In genomic region chr5:71091926-71092325, GRCm38 (mm10) we compare ENCODE assay signal across 19 mouse cellular contexts. TPM values are rescaled to one million over a fixed set of nuclear protein-coding genes. Genes with fewer than 3 reads are reported as not detected.
A peak's percentile ranks its signal among the peaks of the same experiment; 100 is the strongest.
DNase-seq lines count a peak whose midpoint lies in the region; ATAC-seq and TF ChIP-seq lines count a peak whose summit lies in the region.
"Had no signal": no experiment of that assay in that cellular context is flagged by ENCODE, and none has a peak within 500 bp of the region (broad histone marks: within the 10 kb centered on the region; RNA-seq: fewer than 3 reads in every experiment).

No protein-coding gene starts in this region.

- no peak for ATAC-seq in hindbrain, embryonic 15.5 days (ENCODE audit: low FRiP score, low read depth)
- no peak for ATAC-seq in hindbrain, embryonic 13.5 days (ENCODE audit: low FRiP score)
- no peak for ATAC-seq in lung, embryonic 14.5 days (ENCODE audit: insufficient read depth)
- ATAC-seq: forebrain, embryonic 13.5 days; hindbrain, embryonic 16.5 days had no signal

- H3K27me3 ChIP-seq in hindbrain, embryonic 15.5 days = no peaks in the 10 kb centered on the region
- no peaks in the 10 kb centered on the region for H3K27me3 ChIP-seq in hindbrain, embryonic 13.5 days
- H3K27me3 ChIP-seq in lung, embryonic 14.5 days (ENCODE audit: insufficient read depth, low read length) = peaks cover 19% of the 10 kb centered on the region; the same call in 1 of the 2 replicates
- H3K27me3 ChIP-seq: forebrain, embryonic 13.5 days had no signal

- TF ChIP-seq POLR2A in brain, embryonic 14.5 days (IDR thresholded peaks at IDR 0.05; ENCODE audit: borderline replicate concordance, extremely low read depth, insufficient read depth, insufficient read length, poor library complexity, severe bottlenecking) = no peak

- peak overlapping the region; percentile 15; the same call in 1 of the 2 replicates for H3K4me2 ChIP-seq in hindbrain, embryonic 15.5 days
- H3K4me2 ChIP-seq in hindbrain, embryonic 13.5 days = no peak overlapping the region
- no peak overlapping the region for H3K4me2 ChIP-seq in lung, embryonic 14.5 days
- H3K4me2 ChIP-seq: embryonic facial prominence, embryonic 13.5 days; heart, embryonic 11.5 days; heart, embryonic 15.5 days had no signal

- H3K4me3 ChIP-seq in hindbrain, embryonic 15.5 days = no peak overlapping the region
- H3K4me3 ChIP-seq in hindbrain, embryonic 13.5 days = no peak overlapping the region
- no peak overlapping the region for H3K4me3 ChIP-seq in lung, embryonic 14.5 days (ENCODE audit: low read depth, low read length)
- H3K4me3 ChIP-seq: embryonic facial prominence, embryonic 13.5 days; forebrain, embryonic 13.5 days; heart, adult 2 months; heart, embryonic 15.5 days had no signal

- DNase-seq in lung, embryonic 14.5 days = peak; percentile 31
- no peak for DNase-seq in lung, postnatal 14 days
- peak; percentile 21 for DNase-seq in 416B (ENCODE audit: low read depth)
- peak; percentile 50 for DNase-seq in brain, embryonic 14.5 days (ENCODE audit: low read depth)
- DNase-seq in ovary, postnatal 36 days (ENCODE audit: low spot score) = no peak
- DNase-seq: adrenal gland, adult 8-10 months; adrenal gland, postnatal 36 days; cerebellum, adult 11 months; cerebellum, adult 8-10 months; gastrocnemius, postnatal 14 days; heart, adult 2 months; heart, postnatal 14 days had no signal

- H3K27ac ChIP-seq in hindbrain, embryonic 15.5 days (replicated peaks) = no peak overlapping the region
- H3K27ac ChIP-seq in hindbrain, embryonic 13.5 days = no peak overlapping the region
- H3K27ac ChIP-seq in lung, embryonic 14.5 days (ENCODE audit: low read depth) = no peak overlapping the region
- H3K27ac ChIP-seq: embryonic facial prominence, embryonic 13.5 days; forebrain, embryonic 13.5 days; heart, adult 2 months; heart, embryonic 15.5 days had no signal

- H3K36me3 ChIP-seq in hindbrain, embryonic 15.5 days = no peaks in the 10 kb centered on the region
- H3K36me3 ChIP-seq in hindbrain, embryonic 13.5 days = no peaks in the 10 kb centered on the region
- H3K36me3 ChIP-seq in lung, embryonic 14.5 days (ENCODE audit: insufficient read depth) = no peaks in the 10 kb centered on the region
- H3K36me3 ChIP-seq: embryonic facial prominence, embryonic 13.5 days; heart, embryonic 15.5 days had no signal

- H3K9me3 ChIP-seq in hindbrain, embryonic 15.5 days = no peaks in the 10 kb centered on the region
- no peaks in the 10 kb centered on the region for H3K9me3 ChIP-seq in hindbrain, embryonic 13.5 days
- no peaks in the 10 kb centered on the region for H3K9me3 ChIP-seq in lung, embryonic 14.5 days (ENCODE audit: low read depth, low read length)
- H3K9me3 ChIP-seq: embryonic facial prominence, embryonic 13.5 days; forebrain, embryonic 13.5 days; heart, embryonic 15.5 days had no signal

- TF ChIP-seq CTCF in lung, embryonic 14.5 days (IDR thresholded peaks at IDR 0.05; ENCODE audit: low read depth) = no peak
- no peak for TF ChIP-seq CTCF in brain, embryonic 14.5 days (IDR thresholded peaks at IDR 0.05; ENCODE audit: borderline replicate concordance, extremely low read depth, insufficient read depth, insufficient read length)

- H3K9ac ChIP-seq in hindbrain, embryonic 15.5 days = no peak overlapping the region
- H3K9ac ChIP-seq in hindbrain, embryonic 13.5 days = no peak overlapping the region
- H3K9ac ChIP-seq in lung, embryonic 14.5 days = no peak overlapping the region
- H3K9ac ChIP-seq: embryonic facial prominence, embryonic 13.5 days; forebrain, embryonic 13.5 days; heart, embryonic 15.5 days had no signal

- WGBS in hindbrain, embryonic 15.5 days = 80% methylated on average over 2 of the region's 2 CpGs
- 87% methylated on average over 2 of the region's 2 CpGs for WGBS in hindbrain, embryonic 13.5 days
- WGBS in lung, embryonic 14.5 days = 34% methylated on average over 2 of the region's 2 CpGs

- peaks cover 10% of the 10 kb centered on the region for H3K4me1 ChIP-seq in hindbrain, embryonic 15.5 days (replicated peaks)
- H3K4me1 ChIP-seq in hindbrain, embryonic 13.5 days (replicated peaks) = peaks cover 5% of the 10 kb centered on the region
- no peaks in the 10 kb centered on the region for H3K4me1 ChIP-seq in lung, embryonic 14.5 days (ENCODE audit: insufficient read depth)

RNA-seq across cellular contexts. Expression of gene Gabra2, which starts 3.7 kb away (rescaled TPM):
- 50.1 and 51.3 TPM in 2 replicates for polyA plus RNA-seq in hindbrain, embryonic 15.5 days (2015; fragmentation: Nextera tagmentation; extraction: Ambion mirVana)
- polyA plus RNA-seq in hindbrain, embryonic 13.5 days (2015; fragmentation: Nextera tagmentation; extraction: Ambion mirVana) = 28.1 and 35.3 TPM in 2 replicates
- polyA plus RNA-seq in lung, embryonic 14.5 days (2014; fragmentation: Nextera tagmentation; extraction: Ambion mirVana) = 0.12 and 0.23 TPM in 2 replicates
- 11.7 and 16.0 TPM in 2 replicates for polyA plus RNA-seq in brain, embryonic 14.5 days (2012; rRNA removed)

Comparison
In these comparisons a context has a peak if more than half of its experiments do, and no peak if none do; other contexts are left out.
1. DNase-seq: peak in lung, embryonic 14.5 days (single experiment), 416B (single experiment) and brain, embryonic 14.5 days (single experiment); none in lung, postnatal 14 days (single experiment) and ovary, postnatal 36 days (single experiment).
2. RNA of gene Gabra2, which starts 3.7 kb away (polyA plus RNA-seq): 50.1 to 51.3 TPM in hindbrain, embryonic 15.5 days, 28.1 to 35.3 TPM in hindbrain, embryonic 13.5 days and 11.7 to 16.0 TPM in brain, embryonic 14.5 days; 0.12 to 0.23 TPM in lung, embryonic 14.5 days; every median in the first group is over 10 times any median in the second.